Mouse (Mus musculus) adrenal gland, adult 8-10 months (tissue): ENCODE results near the gene Fgfr2. TPM values are rescaled to one million over a fixed set of nuclear protein-coding genes. Genes with fewer than 3 reads are reported as not detected.
A peak's percentile ranks its signal among the peaks of the same experiment; 100 is the strongest.
"Not testable (repeated sequence)": the region's sequence is repeated elsewhere in the genome, so short reads cannot be mapped to it uniquely, and the experiment has no call there.

Experiments used
- DNase-seq: peaks from one replicate; pipeline ENCODE4 v3.0.0; 2022
- total RNA-seq, 4 experiments: library from RNA; stranded (reverse); gene quantifications; 2 replicates each; pipeline ENCODE4 v1.2.4; 2022

Gene Fgfr2
- total RNA-seq, 4 experiments from 2014 or later = 193 to 471 (median 262) TPM

DNA sequence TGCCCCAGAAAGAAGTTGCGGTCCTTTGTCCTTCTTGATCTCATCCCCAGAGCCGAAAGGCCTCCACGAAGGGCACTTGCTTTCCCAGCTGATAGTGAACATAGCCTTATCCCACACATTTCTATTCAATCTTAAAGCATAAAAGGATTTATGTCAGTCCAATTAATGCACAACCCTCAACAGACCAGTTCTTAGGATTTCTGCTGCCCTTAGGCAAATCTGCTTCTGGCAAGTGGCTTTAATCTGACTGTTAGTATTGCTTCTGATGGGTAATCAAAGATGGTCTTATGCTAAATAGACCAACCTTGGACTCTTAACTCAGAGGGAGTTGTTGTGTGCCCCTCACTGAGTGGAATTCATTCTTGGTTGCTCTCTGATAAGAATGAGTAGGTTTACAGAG lies 2505.6 kb downstream of the Fgfr2 start:
- no peak for DNase-seq

DNA sequence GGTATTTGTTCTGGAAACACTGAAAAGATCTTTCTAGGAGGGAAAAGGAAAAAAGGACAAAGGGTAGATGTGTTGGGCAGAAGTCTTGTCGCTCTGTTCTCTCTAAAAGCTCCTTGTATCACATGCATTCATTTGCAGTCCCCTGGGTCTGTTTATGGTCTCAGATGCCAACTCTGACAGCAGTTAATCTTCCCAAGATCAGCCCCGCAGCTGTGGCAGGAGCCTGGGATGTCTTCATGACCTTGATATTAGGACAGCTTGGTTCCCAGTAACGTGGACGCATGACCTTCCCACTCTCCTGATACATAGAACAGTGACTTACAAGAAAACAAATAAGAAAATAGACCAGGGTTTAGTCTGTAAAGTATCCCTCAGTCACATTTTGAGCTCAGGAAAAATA lies 2509.2 kb downstream of the Fgfr2 start:
- DNase-seq = no peak

DNA sequence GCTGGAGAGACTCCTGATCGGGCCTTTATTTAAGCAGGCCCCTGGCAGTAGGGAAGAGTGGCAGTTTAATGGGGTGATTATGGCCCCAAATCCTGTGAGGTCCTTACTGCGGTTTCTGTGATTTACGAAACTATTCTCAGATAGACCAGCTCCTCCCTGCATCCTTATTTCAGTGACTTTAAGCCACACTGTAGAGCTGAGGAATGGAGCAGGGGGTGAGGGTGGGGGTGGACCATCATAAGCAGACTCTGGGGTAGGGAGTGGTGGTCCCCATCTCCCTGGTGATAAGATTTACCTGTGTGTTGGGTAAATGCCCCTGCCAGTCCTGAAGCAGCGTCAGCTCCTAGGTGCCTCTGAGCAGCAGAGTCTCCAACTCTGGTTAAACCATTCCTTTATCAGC lies 2516.2 kb downstream of the Fgfr2 start:
- DNase-seq = no peak

DNA sequence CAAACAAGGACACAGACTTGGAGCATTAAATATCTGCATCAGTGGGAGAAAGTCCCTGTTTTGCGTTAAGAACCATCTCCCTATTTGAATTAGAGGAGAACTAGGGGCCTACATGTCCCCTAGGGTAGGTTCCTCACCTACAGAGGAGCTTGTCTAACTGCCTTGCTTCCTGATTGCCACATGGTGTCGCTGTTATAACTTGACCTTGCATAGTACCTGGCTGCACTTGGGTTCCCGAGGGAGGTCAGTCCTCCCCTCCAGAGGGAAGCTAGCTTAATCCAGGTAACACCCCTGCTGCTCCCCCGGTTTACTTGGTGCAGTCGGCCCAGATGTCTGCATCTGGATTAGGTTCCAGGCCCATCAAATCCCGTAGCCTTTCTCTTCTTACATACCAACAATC lies 2518.0 kb downstream of the Fgfr2 start:
- DNase-seq = no peak

DNA sequence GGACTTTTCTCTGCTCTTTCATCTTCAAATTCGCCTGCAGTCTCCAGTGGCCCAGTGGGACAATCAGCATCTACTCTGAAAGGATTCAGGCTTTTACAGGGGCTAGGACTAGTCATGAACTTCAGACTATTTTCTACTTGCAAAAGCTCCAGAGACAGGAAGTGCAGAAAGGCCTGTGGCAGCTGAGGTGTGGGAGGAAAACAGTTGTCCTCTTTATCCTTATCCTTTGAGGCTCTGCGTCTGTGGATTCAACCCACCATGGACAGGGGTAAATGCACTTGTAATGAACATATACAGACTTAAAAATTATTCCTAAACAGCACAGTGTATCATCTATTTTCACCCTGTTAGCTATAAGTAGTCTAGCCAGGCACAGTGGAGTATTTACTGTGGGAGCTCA lies 2518.8 kb downstream of the Fgfr2 start:
- no peak for DNase-seq

DNA sequence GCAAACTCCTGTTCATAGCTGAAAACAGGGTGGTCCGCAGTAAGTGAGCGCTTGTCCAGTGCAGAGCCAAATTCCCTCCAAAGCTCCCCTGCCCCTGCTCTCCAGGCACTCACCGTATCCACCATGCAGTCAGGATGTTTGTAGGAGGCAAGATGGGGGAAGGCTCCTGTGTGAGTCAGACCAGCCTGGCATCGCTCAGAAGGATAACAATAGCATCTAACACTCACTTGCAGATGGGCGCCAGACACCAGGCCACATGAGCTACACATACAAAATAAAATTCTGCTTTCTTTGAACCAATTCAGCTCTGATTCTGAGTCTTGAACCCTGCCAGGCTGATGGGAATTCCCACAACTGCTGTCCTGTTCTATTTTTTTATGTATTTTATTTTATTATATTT lies 2519.6 kb downstream of the Fgfr2 start:
- DNase-seq = no peak

DNA sequence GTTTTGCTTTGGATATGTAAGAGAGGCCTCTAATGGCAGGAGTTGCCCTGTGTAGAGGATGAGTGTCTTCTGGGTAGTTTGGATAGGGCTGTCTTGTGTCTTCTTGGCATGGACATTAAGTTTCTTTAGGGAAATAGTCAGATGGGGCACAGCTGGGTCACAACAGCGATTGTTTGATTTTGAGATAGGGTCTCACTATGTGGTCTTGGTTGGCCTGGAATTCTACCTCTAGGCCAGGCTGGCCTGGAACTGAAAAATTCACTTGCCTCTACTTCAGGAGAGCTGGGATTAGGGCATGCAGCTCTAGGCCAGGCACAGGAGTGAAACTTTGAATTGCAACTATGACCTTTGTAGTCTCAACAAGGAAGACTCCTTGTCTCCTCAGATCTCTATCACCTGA lies 2520.3 kb downstream of the Fgfr2 start:
- no peak for DNase-seq

DNA sequence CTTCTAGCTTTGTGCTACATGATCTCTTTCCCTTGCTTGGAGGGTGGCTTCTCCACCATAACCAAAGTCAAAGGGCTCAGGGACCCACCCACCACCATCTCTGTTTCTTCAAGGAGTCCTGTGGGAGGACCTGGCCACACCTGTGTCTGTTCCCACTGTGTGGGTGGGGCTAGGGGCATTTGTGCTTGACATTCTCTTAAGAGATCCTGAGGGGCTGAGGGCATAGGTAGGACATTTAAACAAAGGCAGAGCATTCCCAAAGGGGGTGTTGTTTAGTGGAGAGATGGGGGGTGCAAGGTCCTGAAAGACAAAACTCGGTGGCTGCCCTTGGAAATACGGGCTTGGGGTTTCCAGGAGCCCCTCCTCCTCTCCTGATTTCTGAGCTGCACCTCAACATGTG lies 2522.6 kb downstream of the Fgfr2 start:
- no peak for DNase-seq

DNA sequence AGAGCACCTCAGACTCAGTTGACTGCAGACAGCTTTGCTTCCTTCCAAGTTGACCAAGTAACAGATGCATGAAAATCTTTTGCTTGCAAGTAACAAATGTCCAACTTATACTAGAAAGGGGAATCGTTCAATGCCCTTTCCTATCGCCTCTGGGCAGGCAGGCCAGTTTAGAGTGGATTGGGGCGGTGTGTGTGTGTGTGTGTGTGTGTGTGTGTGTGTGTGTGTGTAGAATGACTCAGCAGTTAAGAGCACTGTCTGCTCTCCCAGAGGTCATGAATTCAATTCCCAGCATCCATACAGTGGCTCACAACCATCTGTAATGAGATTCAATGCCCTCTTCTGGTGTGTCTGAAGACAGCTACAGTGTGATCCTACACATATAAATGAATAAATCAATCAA lies 2523.1 kb downstream of the Fgfr2 start:
- no peak for DNase-seq

DNA sequence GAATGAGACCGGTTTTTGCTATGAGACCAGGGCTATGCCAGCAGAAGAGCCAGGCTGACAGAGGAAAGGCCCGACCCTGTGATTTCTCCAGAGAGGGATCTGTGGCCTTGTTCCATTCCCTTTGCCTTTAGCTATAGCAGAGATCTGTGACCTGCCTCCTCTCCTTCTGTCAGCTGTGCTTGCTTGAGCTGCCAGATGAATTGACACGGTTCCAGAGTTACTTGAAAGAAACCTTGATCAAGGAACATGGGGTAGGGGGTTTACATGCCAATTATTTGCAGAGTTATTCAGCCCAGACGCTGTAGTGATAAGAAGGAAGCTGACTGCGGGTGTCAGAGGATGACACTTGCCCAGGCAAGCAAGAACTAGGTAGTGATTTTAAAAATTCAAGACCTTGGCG lies 2525.6 kb downstream of the Fgfr2 start:
- no peak for DNase-seq

DNA sequence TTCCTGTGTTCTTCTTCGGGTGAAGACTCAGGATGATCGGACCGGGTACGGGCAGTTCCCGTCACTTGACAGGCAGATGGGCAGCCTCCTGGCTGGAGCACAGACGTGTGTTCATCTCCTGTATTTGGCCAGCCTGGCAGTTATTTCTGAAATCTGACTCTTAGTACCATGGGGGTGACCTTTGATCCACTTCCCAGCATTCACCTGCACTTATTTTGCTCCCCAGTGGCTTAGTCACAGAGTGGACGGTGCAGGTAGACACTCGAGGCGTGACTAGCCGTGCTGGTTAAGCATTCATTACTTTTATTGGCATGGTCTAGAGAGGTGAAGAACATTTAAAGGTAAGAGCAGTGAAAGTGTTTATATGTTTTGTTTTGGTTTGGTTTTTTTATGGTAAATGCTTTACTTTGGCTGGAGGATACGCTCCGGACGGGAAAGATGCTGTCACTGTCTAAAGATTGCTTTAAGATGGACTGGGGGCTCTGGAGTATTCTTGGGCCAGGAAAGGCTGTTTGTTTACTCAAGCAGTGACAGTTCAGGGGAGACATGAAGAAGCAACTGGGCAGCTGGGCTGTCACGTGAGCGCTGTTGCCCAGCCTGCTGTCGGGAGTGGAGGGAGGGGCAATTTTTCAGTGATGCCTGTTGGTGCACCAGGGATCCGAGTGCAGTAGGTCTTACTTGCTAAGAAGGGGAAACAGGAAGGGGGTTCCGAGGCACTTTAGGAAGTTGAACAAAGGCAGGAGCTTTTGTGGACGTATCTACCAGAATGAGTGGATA lies 2526.9 kb downstream of the Fgfr2 start:
- not testable (repeated sequence) for DNase-seq

DNA sequence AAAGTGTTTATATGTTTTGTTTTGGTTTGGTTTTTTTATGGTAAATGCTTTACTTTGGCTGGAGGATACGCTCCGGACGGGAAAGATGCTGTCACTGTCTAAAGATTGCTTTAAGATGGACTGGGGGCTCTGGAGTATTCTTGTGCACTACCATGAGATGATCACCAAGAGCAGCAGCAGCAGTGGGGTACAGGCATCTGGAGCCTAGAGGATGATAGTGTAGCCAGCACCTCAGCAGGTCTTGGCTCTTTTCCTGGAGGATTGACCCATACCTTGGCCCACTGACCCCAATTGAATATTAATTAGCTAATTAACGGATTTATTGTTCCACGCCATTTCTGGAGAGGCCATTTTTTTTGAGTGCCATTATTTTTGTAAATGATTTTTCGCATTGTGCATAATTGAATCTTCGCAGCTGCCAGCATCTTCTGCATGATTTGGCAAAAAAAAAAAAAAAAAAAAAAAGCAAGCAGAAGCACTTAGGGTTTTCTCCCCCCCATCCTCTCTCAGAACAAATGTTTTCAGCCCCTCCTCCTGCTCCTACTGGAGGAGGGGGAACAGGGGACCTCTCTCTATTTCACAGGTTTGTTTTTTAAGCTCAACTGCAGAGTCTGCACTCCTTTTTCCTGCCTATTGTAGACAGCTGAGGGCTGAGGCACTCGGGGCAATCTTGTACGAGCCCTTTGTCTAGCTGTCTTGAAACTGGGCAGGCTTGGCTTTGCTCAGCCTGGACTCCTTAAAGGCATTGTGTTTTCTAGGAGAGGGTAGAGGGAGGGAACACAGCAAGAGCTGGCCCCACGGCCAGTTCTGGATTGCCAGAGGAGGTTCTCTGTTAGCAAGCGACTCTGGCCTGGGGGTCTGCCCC lies 2529.5 kb downstream of the Fgfr2 start:
- DNase-seq = not testable (repeated sequence)

DNA sequence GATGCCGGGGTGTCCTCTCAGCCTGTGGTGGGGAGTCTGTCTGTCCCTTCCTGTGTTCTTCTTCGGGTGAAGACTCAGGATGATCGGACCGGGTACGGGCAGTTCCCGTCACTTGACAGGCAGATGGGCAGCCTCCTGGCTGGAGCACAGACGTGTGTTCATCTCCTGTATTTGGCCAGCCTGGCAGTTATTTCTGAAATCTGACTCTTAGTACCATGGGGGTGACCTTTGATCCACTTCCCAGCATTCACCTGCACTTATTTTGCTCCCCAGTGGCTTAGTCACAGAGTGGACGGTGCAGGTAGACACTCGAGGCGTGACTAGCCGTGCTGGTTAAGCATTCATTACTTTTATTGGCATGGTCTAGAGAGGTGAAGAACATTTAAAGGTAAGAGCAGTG lies 2530.2 kb downstream of the Fgfr2 start:
- DNase-seq = not testable (repeated sequence)

DNA sequence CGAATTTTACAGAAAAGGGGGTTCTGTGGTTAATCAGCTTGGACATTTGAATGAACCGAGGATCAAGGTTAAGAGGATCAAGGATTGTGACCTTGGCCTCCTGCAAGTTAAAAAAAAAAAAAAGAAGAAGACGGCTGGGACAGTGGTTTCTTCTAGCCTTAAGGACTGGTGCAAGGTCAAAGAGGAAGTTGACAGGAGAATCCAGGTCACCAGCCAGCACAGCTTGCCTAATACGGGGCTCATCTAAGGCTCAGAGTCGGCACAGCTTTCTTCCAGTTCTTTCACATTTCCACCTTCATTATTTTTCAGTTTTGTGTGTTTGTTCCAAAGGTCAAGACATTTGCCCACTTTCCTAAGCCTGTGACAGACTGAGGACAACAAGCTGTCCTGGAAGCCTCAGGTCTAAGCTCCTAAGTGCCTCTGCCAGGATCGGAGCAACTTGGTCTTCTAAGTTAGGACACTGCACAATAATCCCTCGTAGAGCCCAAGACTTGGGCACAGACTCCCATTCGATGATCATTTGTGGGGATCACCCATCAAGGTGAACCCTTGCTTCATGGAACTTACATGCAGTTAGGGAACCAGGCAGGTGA lies 2532.2 kb downstream of the Fgfr2 start:
- no peak for DNase-seq

DNA sequence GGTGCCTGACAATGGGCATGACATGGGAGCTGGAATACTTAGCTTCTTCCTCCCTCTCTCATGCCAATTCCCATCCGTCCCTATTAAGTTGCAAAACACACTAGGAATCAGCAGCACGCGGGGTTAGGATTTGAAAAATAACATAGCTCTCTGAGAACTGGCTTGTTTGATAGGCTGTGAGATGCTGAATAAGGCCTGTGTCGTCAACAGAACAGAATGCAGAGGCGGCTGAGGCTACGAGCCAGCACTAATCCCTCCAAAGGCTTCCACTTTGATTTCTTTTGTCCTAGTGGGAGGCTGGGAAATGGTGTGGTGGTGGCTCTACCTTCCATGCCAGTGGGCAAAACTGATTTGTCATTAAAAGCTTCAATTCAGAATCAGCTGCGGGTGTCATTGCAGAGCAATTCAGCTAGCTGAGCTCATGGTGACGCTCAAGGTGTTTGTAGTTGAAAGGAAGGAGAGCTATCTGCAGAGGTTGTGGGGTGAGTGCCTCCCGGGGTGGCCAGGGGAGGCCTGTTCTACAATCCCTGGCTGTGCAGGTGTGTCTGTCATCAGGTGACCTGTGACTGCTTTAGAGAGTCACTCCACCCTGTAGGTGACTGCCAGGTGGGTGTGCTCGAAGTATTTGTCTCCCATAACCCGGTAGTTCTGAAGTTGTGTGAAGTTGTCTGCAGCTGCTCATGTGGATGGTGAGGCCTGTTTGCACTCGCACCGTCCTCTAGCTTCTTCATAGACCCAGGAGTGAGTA lies 2532.9 kb downstream of the Fgfr2 start:
- DNase-seq = no peak

DNA sequence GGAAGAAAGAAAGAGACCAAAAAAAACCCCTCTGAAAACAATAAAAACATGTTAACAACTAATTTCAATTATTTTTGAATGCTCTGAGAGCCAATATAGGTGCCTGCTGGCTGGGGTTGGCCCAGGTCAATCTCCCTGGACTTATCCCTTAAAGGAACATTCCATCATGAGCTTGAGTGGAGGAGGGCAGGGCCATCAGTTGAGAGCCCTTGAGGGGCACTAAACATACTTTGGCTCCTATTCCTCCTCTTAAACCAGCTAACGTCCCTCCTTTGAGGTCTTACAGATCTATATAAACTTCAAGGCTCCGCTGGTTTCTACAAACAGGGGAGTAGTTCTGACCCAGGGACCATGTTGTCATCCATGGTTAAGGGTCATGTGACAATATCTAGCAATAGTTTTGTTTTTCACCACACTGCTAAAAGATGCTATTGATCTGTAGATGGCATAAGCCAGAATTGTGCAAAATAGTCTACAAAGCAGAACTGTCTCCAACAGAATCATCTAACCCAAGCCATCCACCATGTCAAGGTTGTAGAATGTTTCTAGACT lies 2536.6 kb downstream of the Fgfr2 start:
- DNase-seq = no peak

DNA sequence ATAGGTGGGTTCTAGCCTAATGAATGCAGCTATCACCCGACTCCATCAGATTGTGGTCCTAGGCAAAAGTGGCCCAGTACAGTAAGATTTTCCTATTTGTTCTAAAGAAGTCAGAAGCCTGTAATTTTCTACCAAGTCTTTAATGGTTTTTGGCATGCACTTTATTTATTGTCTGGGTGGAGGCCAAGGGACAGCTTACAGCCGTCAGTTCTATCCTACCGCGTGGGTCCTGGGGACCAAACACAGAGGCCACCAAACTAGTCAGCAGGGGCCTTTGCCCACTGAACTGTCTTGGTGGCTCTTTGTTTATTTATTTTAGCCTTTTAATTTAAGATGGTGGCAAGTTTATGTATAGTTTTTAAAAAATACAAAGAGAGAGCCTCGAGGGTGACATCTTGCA lies 2544.5 kb downstream of the Fgfr2 start:
- DNase-seq = no peak

DNA sequence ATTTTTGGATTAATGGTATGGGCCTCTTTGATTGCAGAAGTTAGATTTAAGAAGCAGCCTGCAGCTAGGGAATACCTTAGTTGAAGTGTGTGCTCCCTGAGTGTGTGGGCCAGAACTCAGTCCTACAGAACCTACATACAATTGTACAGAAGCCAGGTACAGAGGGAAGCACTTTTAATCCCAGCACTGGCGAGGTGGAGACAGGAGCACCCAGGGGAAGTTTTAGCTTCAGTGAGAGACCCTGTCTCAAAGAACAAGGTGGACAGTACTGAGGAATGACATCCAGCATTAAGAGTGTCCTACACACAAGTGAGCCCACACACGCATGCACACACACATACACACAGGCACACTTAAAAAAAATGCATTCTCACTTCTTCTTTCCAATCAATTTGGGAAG lies 2545.1 kb downstream of the Fgfr2 start:
- no peak for DNase-seq

DNA sequence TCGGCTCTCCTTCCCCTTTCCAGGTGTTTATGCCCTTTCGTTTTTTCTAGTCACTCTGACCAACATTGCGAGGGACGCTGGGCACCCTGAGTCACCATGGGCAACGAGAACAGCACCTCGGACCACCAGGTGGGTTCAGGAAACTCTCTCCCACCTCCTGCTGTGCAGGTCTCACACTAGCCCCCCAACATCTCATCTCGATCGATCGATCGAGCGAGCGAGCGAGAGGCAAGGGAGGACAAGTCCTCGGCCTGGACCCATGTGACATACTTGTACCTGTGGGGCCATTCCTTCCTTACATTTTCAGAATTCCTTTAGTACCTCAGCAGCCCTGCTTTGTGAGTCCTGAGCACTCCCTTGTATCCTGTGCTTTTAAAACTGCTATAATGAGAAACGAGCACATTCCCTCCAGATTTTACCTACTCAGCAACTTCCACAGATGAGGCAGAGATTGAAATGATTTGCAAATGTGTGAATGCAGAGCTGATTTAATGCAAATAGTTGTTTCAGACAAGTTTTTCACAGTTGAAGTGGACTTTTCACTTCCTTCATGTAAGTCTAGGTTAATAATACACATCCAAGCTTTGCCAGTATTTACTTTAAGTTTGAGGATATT lies 2545.7 kb downstream of the Fgfr2 start, which contains the start of gene Tacc2:
Tacc2 (plus strand) TSS at position 51 of the 616 bp plus-strand sequence.
- no peak for DNase-seq

DNA sequence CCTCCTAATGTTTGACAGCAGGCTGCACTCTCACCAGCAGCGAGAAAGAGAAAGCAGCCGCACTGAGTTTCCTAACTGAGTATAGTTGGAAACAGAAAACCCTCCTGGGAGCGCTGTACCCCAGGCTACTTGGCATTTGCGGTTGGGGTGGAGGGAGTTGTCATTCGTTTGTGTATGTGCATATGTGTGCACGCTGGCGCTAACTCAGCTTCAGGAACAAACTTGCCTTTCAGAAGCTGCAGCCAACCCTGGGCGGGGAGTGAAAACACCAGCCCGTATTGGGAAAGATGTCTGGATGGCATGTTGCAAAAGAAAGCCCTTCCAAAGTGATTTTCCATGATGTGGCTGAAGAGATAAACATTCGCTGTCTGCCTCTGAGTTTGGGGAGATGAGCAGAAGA lies 2546.2 kb downstream of the Fgfr2 start:
- DNase-seq = peak; percentile 49

DNA sequence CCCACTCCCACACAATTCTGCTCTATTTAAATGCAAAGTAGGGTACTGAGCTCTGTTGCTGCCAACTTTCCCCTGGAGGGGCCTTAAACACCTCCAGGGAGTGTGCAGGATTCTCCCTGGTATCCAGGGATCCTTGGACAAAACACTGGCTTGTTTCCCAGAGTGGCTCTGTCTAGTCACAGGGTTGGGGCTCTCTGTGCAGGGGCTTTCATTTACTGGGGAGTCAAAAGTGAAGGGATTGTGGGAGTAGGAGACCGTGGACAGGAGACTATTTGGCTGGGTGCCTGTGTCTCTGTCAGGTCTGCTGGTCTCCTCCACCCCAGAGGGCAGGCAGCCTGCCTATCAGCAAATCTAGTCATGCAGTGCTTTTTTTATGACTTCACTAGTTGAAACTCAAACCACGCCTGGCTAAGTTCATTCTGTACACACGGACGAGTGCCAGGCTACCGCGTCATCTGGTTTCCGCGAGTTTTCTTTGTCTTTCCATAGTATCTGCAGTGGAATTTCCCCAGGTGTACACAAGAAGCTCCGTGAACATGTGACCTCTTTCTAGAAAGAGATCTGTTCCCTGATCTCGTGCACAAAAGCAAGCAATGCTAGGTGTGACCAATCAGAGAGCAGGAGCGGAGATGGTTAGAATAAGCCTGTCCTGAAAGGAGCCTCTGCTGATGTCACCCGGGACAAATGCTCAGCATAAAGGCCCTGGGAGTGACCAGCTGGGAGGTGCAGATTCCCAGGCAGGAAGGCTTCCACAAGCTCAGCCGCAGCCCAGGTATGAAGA lies 2548.7 kb downstream of the Fgfr2 start:
- DNase-seq = no peak
